Mouse (Mus musculus): ENCODE data around the gene Bcl2l12.

DNA sequence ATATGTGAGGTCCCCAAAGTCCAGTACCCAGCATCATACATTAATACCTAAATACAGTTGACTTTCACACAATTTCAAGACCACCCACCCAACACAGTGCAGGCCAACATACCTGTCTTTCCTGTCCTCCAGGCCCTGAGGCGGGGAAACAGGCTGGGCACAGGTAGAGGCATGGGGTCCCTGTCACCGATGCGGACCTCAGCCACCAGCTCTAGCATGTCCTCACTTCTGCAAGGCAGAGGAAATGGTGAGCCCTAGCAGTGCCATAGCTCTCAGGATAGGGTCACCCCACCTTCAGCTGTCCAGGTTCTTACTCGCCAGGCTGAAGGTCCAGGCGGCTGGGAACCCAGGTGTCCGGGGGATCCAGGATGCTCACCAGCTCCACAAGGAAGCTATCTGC is 13.5 kb upstream of the Bcl2l12 start:
- TF ChIP-seq CTCF (IDR thresholded peaks at IDR 0.05; ENCODE audit: control insufficient read depth, insufficient read depth, insufficient replicate concordance, low read depth, low read length) (no peak), POLR2A (IDR thresholded peaks at IDR 0.05; ENCODE audit: control insufficient read depth, low read depth, low read length) (no peak)
